Mouse (Mus musculus) cerebellum, postnatal 10 days (tissue): ENCODE results near the gene C87436.
A peak's percentile ranks its signal among the peaks of the same experiment; 100 is the strongest.
"Not testable (repeated sequence)": the region's sequence is repeated elsewhere in the genome, so short reads cannot be mapped to it uniquely, and the experiment has no call there.

Source experiments
- DNase-seq, 2 experiments: peaks; one replicate each; pipeline ENCODE4 v3.0.0; 2021; ENCODE audit warnings: mixed read lengths in 2 of 2

Gene C87436

GRCm38 (mm10) chr6:86487358-86488148, 49.4 kb downstream of the C87436 start:
- DNase-seq, result peak; percentile 74 to 85

DNA sequence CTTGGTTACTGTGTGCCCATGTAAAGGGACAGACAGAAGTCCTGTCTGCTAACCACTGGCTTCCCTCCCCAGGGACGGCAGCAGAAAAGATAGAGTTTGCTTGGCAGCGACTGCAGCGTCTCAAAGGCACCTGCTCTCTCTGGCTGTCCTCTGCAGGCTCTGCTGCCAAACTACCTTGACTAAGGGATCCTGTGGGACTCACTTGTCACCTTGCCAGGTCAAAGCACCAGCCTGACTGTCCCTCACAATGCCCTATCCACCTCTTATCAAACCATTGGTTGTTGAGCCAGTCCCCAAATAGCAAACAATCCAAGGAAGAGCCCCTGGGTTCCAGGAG, 49.9 kb downstream of the C87436 start:
- DNase-seq, result peak; percentile 80 to 84

DNA sequence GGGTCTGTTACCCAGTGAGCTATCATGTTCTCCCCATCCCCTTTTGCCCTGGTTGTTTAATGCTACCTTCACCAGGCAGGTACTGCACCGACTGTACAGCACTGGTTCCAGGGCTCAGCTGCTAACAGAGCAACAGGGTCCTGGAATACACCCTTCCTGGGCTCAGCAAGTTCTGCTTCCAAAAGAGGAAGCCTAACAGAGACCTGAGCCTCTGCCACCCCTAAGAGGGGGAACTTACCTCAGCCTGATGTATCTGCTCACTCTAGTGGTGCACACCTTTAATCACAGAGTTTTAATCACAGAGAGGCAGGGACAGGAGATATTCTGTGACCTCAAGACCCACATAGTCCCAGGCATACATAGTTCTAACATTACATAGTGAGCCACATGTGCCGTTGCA, 51.8 kb downstream of the C87436 start:
- DNase-seq, result no peak

DNA sequence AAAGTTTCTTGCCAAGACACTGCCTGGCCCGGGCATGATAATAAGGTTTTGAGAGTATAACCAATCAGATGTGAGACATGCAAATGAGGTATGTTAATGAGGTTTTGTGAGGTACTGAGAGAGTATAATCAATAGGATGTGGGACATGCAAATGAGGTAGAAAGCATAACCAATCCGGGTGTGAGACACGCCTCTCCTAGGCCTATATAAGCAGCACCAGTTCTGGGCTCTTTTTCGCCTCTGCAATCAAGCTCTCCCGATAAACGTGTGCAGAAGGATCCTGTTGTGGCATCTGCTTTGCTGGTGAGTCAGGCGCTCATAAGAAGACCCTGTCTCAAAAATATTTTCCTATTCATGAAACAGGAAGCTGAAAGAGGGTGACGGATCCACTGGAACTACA, 52.2 kb downstream of the C87436 start:
- not testable (repeated sequence) for DNase-seq

- no peak for DNase-seq
Measured at GRCm38 (mm10) chr6:86493469-86494263, 55.5 kb downstream of the C87436 start.

GRCm38 (mm10) chr6:86494767-86495166, 56.6 kb downstream of the C87436 start:
- DNase-seq, result no peak

- no peak for DNase-seq
Measured at GRCm38 (mm10) chr6:86495661-86496060, 57.5 kb downstream of the C87436 start.

DNA sequence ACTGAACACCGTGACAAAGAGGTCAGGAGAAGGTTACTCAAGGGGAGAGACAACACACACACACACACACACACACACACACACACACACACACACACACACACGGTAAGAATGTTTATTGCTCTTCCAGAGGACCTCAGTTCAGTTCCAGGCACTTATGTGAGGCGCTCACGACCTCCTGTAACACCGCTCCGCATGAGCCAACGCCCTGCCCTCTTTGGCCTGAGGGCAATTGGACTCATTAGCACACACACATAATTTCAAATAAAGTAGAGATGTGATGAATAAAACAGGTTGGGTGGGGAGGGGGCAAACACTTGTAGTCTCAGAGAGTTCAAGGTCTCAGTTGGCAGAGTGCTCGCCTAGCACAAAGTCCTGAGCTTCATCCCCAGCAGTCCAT, 58.0 kb downstream of the C87436 start:
- no peak for DNase-seq

GRCm38 (mm10) chr6:86496585-86496984, 58.4 kb downstream of the C87436 start:
- DNase-seq, result no peak

GRCm38 (mm10) chr6:86497071-86497815, 59.1 kb downstream of the C87436 start:
- no peak for DNase-seq

- DNase-seq, result no peak
Measured at GRCm38 (mm10) chr6:86497942-86498732, 60.0 kb downstream of the C87436 start.

GRCm38 (mm10) chr6:86499571-86500109, 61.5 kb downstream of the C87436 start:
- no peak for DNase-seq

GRCm38 (mm10) chr6:86503513-86503912, 65.3 kb downstream of the C87436 start:
- no peak for DNase-seq

DNA sequence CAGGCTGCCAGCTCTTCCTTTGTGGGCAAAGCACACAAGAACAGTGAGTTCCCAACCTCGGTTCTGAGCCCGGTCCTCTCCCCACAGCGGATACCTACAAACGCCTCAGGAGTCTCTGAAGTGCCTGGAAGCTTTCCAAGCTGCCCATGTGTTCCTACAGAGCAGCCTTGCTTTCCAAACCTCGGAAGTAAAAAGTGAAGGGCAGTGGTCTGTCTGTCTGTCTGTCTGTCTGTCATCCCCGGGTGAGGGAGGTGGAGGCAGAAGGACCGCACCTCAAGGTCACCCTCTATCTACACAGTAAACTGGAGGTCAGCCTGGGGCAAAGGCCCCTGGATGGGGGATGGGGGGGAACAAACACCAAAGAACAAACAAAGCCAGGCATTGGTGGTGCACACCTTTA, 67.5 kb downstream of the C87436 start:
- DNase-seq, result peak in 1 of 2 experiments; percentile 28

- no peak for DNase-seq
Measured at GRCm38 (mm10) chr6:86506309-86506708, 68.1 kb downstream of the C87436 start.

DNA sequence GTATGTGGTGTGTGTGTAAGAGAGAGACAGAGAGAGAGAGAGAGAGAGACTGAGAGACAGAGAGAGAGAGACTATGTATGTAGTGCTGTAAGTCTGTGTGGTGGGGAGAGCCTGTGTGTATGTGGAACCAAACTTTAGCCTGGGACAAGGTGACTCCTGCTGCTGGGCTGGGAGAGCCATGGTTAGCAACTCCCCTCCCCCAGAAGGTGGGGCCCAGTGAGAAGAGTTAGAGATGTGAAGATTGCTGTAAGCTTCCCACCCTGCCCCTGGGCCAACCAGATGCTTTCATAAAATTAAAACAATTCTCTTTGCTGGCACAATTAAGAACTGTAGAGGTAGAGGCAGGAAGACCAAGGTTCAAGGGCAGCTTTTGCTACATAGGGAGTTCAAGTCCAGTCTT, 68.9 kb downstream of the C87436 start:
- no peak for DNase-seq

GRCm38 (mm10) chr6:86508736-86509135, 70.6 kb downstream of the C87436 start:
- no peak for DNase-seq

GRCm38 (mm10) chr6:86509194-86509865, 71.2 kb downstream of the C87436 start:
- DNase-seq, result no peak

DNA sequence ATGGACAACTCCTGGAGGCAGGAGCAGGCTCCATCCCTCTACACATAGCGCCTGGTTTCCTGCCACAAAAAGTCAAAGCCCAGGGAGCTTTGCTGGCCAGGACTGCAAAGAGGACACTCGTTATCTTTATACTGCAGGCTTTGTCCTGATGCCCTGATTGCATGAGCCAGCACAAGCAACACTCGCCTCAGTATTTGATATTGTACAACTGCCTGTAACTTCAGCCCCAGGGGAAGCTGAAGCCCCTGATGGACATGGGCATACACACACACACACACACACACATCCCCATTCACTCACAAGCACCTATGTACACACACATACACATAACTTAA, 71.7 kb downstream of the C87436 start:
- DNase-seq, result no peak

DNA sequence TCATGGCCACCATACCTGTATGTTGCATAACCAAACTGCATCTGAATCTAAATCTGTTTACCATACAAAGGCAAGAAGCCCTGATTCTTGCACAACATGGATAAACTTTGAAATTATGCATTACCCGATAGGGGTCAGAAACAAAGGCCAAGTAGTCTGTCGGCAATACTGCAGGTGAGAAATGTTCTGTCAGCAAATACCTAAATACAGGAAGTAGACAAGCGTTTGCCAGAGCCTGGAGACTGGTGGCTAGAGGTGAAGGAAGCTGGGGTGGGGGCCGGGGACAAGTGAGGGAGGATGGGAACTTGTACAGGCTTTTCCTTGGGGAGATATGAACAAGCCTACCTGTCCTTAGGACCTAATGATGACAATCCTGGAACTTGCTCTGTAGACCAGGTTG, 72.8 kb downstream of the C87436 start:
- no peak for DNase-seq

GRCm38 (mm10) chr6:86513296-86513695, 75.1 kb downstream of the C87436 start:
- no peak for DNase-seq

- no peak for DNase-seq
Measured at GRCm38 (mm10) chr6:86516021-86516420, 77.8 kb downstream of the C87436 start.
